Mouse (Mus musculus): ENCODE data around the gene A730071L15Rik. TPM values are rescaled to one million over a fixed set of nuclear protein-coding genes. Genes with fewer than 3 reads are reported as not detected.
A peak's percentile ranks its signal among the peaks of the same experiment; 100 is the strongest.

Gene A730071L15Rik
- polyA plus RNA-seq, 1 experiment from 2014 or later = 0.62 TPM

- H3K4me3 ChIP-seq (ENCODE audit: low read length) = peak within 1 kb of the TSS; percentile 36
- H3K4me2 ChIP-seq (ENCODE audit: low read depth, low read length) = peak within 1 kb of the TSS; percentile 39
- ATAC-seq = peak; percentile 83
- H3K36me3 ChIP-seq (ENCODE audit: control insufficient read depth, insufficient read depth, low read length) = no peaks in the 10 kb centered on the region
- H3K9me3 ChIP-seq (ENCODE audit: control insufficient read depth, low read length) = peaks cover 2% of the 10 kb centered on the region; the same call in 1 of the 2 replicates
- WGBS = 60% methylated on average over 7 of the region's 7 CpGs
- no peaks in the 10 kb centered on the region; the same call in 1 of the 2 replicates for H3K4me1 ChIP-seq (ENCODE audit: control insufficient read depth, insufficient read depth, low read length)
- H3K27me3 ChIP-seq (replicated peaks; ENCODE audit: control insufficient read depth, insufficient read depth, low read length) = no peaks in the 10 kb centered on the region; the same call in 1 of the 2 replicates
- H3K27ac ChIP-seq (ENCODE audit: low read length) = peak within 1 kb of the TSS; percentile 62; the same call in 1 of the 2 replicates
- H3K9ac ChIP-seq (ENCODE audit: low read depth, low read length) = peak within 1 kb of the TSS; percentile 12
Observed at GRCm38 (mm10) chr11:6230012-6230411, 30.2 kb downstream of the A730071L15Rik start, which contains the start of gene Npc1l1. TSS of gene Npc1l1 (minus strand) at chr11:6230143.

GRCm38 (mm10) chr11:6233025-6233424, 33.2 kb downstream of the A730071L15Rik start:
- H3K4me3 ChIP-seq (ENCODE audit: low read length) = no peak overlapping the region
- H3K9ac ChIP-seq (ENCODE audit: low read depth, low read length) = no peak overlapping the region
- WGBS = 79% methylated on average over 4 of the region's 4 CpGs
- no peak overlapping the region for H3K27ac ChIP-seq (ENCODE audit: low read length)
- no peaks in the 10 kb centered on the region for H3K27me3 ChIP-seq (replicated peaks; ENCODE audit: control insufficient read depth, insufficient read depth, low read length)
- 0 out of 2 replicates have a peak, but pooled peaks have one; percentile 32 for ATAC-seq
- H3K9me3 ChIP-seq (ENCODE audit: control insufficient read depth, low read length) = peaks cover 5% of the 10 kb centered on the region; the same call in 1 of the 2 replicates
- H3K4me1 ChIP-seq (ENCODE audit: control insufficient read depth, insufficient read depth, low read length) = no peaks in the 10 kb centered on the region; the same call in 1 of the 2 replicates
- H3K4me2 ChIP-seq (ENCODE audit: low read depth, low read length) = no peak overlapping the region
- H3K36me3 ChIP-seq (ENCODE audit: control insufficient read depth, insufficient read depth, low read length) = no peaks in the 10 kb centered on the region

DNA sequence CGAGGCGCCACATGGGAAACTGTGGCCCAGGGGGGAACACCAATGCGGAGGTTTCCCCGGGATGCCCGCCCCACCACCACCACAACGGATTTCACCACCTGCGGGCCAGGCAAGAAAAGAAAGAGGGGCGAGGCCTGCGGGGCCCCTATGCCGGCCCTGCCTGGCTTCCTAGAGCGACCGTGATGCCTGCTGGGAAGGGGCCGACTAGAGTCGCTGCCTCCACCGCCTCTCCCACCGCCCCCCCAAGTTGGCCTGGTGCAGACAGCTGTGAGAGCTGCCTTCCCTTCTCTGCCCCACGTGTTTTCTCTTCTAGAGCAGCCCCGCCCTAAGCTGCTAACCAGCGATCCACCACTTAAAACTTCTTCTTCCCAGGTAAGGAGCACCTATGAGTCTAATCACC, 44.9 kb downstream of the A730071L15Rik start:
- H3K4me1 ChIP-seq (ENCODE audit: control insufficient read depth, insufficient read depth, low read length) = no peaks in the 10 kb centered on the region
- H3K9ac ChIP-seq (ENCODE audit: low read depth, low read length) = no peak overlapping the region
- H3K9me3 ChIP-seq (ENCODE audit: control insufficient read depth, low read length) = no peaks in the 10 kb centered on the region
- WGBS = 55% methylated on average over 19 of the region's 19 CpGs
- ATAC-seq = no peak
- no peak overlapping the region for H3K4me3 ChIP-seq (ENCODE audit: low read length)
- H3K36me3 ChIP-seq (ENCODE audit: control insufficient read depth, insufficient read depth, low read length) = no peaks in the 10 kb centered on the region
- H3K27me3 ChIP-seq (replicated peaks; ENCODE audit: control insufficient read depth, insufficient read depth, low read length) = no peaks in the 10 kb centered on the region
- no peak overlapping the region for H3K27ac ChIP-seq (ENCODE audit: low read length)
- no peak overlapping the region for H3K4me2 ChIP-seq (ENCODE audit: low read depth, low read length)

Other genes starting within 250 kb of the A730071L15Rik start
- 2.4 and 2.9 TPM in 2 replicates for gene Gck, start 249.9 kb upstream of the A730071L15Rik start, polyA plus RNA-seq (2015; fragmentation: Nextera tagmentation; extraction: Ambion mirVana)
- 57.7 and 58.6 TPM in 2 replicates for gene Ykt6, start 244.3 kb upstream of the A730071L15Rik start, polyA plus RNA-seq (2015; fragmentation: Nextera tagmentation; extraction: Ambion mirVana)
- gene Camk2b, start 133.7 kb upstream of the A730071L15Rik start, polyA plus RNA-seq (2015; fragmentation: Nextera tagmentation; extraction: Ambion mirVana) = 5.8 and 6.8 TPM in 2 replicates
- gene Nudcd3, start 386 bp downstream of the A730071L15Rik start, polyA plus RNA-seq (2015; fragmentation: Nextera tagmentation; extraction: Ambion mirVana) = 28.4 and 33.3 TPM in 2 replicates
- 26.5 and 43.4 TPM in 2 replicates for gene Npc1l1, start 30.1 kb downstream of the A730071L15Rik start, polyA plus RNA-seq (2015; fragmentation: Nextera tagmentation; extraction: Ambion mirVana)
- 100 and 110 TPM in 2 replicates for gene Ddx56, start 67.7 kb downstream of the A730071L15Rik start, polyA plus RNA-seq (2015; fragmentation: Nextera tagmentation; extraction: Ambion mirVana)
- gene Tmed4, start 74.8 kb downstream of the A730071L15Rik start, polyA plus RNA-seq (2015; fragmentation: Nextera tagmentation; extraction: Ambion mirVana) = 165 and 177 TPM in 2 replicates
- 171 and 189 TPM in 2 replicates for gene Ogdh, start 91.6 kb downstream of the A730071L15Rik start, polyA plus RNA-seq (2015; fragmentation: Nextera tagmentation; extraction: Ambion mirVana)
- gene Zmiz2, start 189.0 kb downstream of the A730071L15Rik start, polyA plus RNA-seq (2015; fragmentation: Nextera tagmentation; extraction: Ambion mirVana) = 9.2 and 9.3 TPM in 2 replicates
- gene Ppia, start 215.4 kb downstream of the A730071L15Rik start, polyA plus RNA-seq (2015; fragmentation: Nextera tagmentation; extraction: Ambion mirVana) = 5,222 and 5,444 TPM in 2 replicates
- gene H2afv, start 244.4 kb downstream of the A730071L15Rik start, polyA plus RNA-seq (2015; fragmentation: Nextera tagmentation; extraction: Ambion mirVana) = 393 and 415 TPM in 2 replicates